Mouse (Mus musculus) CH12.LX (cell line): ENCODE measurements around the gene Elavl4.

Experiments
- CTCF ChIP-seq, 2 experiments: IDR thresholded peaks in 1 of 2; conservative IDR thresholded peaks in 1 of 2; 2 replicates each; pipeline ENCODE4 v1.5.1; 2011 to 2012; ENCODE audit warnings: low read depth in 2 of 2, low read length in 2 of 2, improper control_type of control experiment in 1 of 2, inconsistent platforms in 1 of 2, mild to moderate bottlenecking in 1 of 2, moderate library complexity in 1 of 2
- ELF1 ChIP-seq: IDR thresholded peaks from 2 replicates; pipeline ENCODE4 v1.6.1; 2014; ENCODE audit warnings: low read depth, mild to moderate bottlenecking, inconsistent platforms, low read length, improper control_type of control experiment
- EP300 ChIP-seq: IDR thresholded peaks from 2 replicates; pipeline ENCODE4 v1.6.1; 2011; ENCODE audit warnings: low read length, improper control_type of control experiment
- GABPA ChIP-seq: IDR thresholded peaks from 2 replicates; pipeline ENCODE4 v1.6.1; 2012; ENCODE audit warnings: low read depth, low read length, improper control_type of control experiment, inconsistent platforms; ENCODE audit not compliant: insufficient replicate concordance
- JUN ChIP-seq: IDR thresholded peaks from 2 replicates; pipeline ENCODE4 v1.6.1; 2011; ENCODE audit warnings: low read depth, mild to moderate bottlenecking, low read length, improper control_type of control experiment, moderate library complexity; ENCODE audit not compliant: insufficient read depth
- POLR2A ChIP-seq: IDR thresholded peaks from 2 replicates; pipeline ENCODE4 v1.6.1; 2011; ENCODE audit warnings: low read depth, mild to moderate bottlenecking, improper control_type of control experiment, low read length
- SMC3 ChIP-seq: IDR thresholded peaks from 2 replicates; pipeline ENCODE4 v1.6.1; 2011; ENCODE audit warnings: low read depth, low read length, improper control_type of control experiment
- TCF12 ChIP-seq: IDR thresholded peaks from 2 replicates; pipeline ENCODE4 v1.6.1; 2014; ENCODE audit warnings: low read depth, mild to moderate bottlenecking, inconsistent platforms, low read length, improper control_type of control experiment

- no peak for TF ChIP-seq EP300
- no peak for TF ChIP-seq GABPA
- no peak for TF ChIP-seq JUN
- TF ChIP-seq SMC3: no peak
- no peak for TF ChIP-seq POLR2A
- TF ChIP-seq TCF12: no peak
- TF ChIP-seq ELF1: no peak
- no peak for TF ChIP-seq CTCF (conservative IDR thresholded peaks at IDR 0.05 in 1 of 2, IDR thresholded peaks at IDR 0.05 in 1 of 2; ENCODE audit: low read depth in 2 of 2, low read length in 2 of 2)
These were observed 122.1 kb downstream of the Elavl4 start for GRCm38 (mm10) chr4:110229652-110230051.
